Mouse (Mus musculus) lung, embryonic 15.5 days (tissue): ENCODE data around the gene Tcte2. TPM values are rescaled to one million over a fixed set of nuclear protein-coding genes. Genes with fewer than 3 reads are reported as not detected.
"Not testable (repeated sequence)": the region's sequence is repeated elsewhere in the genome, so short reads cannot be mapped to it uniquely, and the experiment has no call there.

ENCODE experiments used
- ATAC-seq: fragments of 200-750 bp; cut with Nextera tagmentation; 2 replicates; pipeline ENCODE4 v1.8.0; 2017; ENCODE audit warnings: moderate number of reproducible peaks, borderline replicate concordance; ENCODE audit not compliant: low FRiP score, low TSS enrichment; ENCODE audit errors: extremely low read depth
- H3K27ac ChIP-seq: fragments of 300-500 bp; sonication (generic); 2 replicates; pipeline ENCODE4 v1.5.1; 2015; ENCODE audit warnings: moderate library complexity, mild to moderate bottlenecking, inconsistent platforms
- H3K27me3 ChIP-seq: fragments of 300-500 bp; sonication (generic); 2 replicates; pipeline ENCODE4 v1.6.1; 2015; ENCODE audit warnings: inconsistent platforms
- H3K36me3 ChIP-seq: fragments of 300-500 bp; sonication (generic); 2 replicates; pipeline ENCODE4 v1.6.1; 2015; ENCODE audit warnings: inconsistent platforms
- H3K4me1 ChIP-seq: fragments of 300-500 bp; sonication (generic); 2 replicates; pipeline ENCODE4 v1.6.1; 2015; ENCODE audit warnings: inconsistent platforms
- H3K4me2 ChIP-seq: fragments of 300-500 bp; sonication (generic); 2 replicates; pipeline ENCODE4 v1.6.1; 2015; ENCODE audit warnings: inconsistent platforms, mild to moderate bottlenecking, moderate library complexity
- H3K4me3 ChIP-seq: fragments of 300-500 bp; sonication (generic); 2 replicates; pipeline ENCODE4 v1.5.1; 2015; ENCODE audit warnings: mild to moderate bottlenecking, inconsistent platforms
- H3K9ac ChIP-seq: fragments of 300-500 bp; sonication (generic); 2 replicates; pipeline ENCODE4 v1.6.1; 2015; ENCODE audit warnings: inconsistent platforms
- H3K9me3 ChIP-seq: fragments of 300-500 bp; sonication (generic); 2 replicates; pipeline ENCODE4 v1.6.1; 2016; ENCODE audit warnings: inconsistent platforms
- WGBS: fragments of 180-500 bp; shearing (Covaris S2); methylation state at CpG from one replicate; pipeline ENCODE4 v1.1.7; 2015; 5-methylcytosine and 5-hydroxymethylcytosine counted together
- polyA plus RNA-seq: library from polyadenylated mRNA; unstranded; fragments of >200 nt; fragmentation: Nextera tagmentation; extraction: Ambion mirVana; gene quantifications from 2 replicates; pipeline ENCODE4 v1.2.1, GENCODE M21; 2015

The Tcte2 gene
- polyA plus RNA-seq, 1 experiment from 2014 or later: 5.1 TPM

DNA sequence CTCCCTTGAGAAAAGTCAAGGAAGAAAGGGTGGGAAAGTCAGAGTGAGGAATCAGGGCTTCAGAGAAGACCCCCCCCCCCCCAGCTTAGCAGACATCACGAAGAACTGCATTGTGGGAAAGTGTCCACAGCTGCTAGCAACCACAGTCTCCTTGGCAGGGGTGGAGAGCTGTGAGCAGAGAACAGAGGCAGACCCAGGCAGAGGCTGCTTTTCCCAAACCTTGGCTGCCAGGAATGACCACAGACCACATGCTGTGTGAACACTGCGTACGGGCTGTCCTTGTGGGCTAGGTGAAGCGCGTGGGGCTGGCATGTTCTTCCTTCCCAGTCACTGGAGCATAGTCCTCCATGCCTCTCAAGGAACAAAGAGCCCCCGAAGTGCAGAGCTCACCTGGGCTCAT is 81.9 kb downstream of the Tcte2 start:
- ATAC-seq: no peak
- H3K9ac ChIP-seq: no peak overlapping the region

DNA sequence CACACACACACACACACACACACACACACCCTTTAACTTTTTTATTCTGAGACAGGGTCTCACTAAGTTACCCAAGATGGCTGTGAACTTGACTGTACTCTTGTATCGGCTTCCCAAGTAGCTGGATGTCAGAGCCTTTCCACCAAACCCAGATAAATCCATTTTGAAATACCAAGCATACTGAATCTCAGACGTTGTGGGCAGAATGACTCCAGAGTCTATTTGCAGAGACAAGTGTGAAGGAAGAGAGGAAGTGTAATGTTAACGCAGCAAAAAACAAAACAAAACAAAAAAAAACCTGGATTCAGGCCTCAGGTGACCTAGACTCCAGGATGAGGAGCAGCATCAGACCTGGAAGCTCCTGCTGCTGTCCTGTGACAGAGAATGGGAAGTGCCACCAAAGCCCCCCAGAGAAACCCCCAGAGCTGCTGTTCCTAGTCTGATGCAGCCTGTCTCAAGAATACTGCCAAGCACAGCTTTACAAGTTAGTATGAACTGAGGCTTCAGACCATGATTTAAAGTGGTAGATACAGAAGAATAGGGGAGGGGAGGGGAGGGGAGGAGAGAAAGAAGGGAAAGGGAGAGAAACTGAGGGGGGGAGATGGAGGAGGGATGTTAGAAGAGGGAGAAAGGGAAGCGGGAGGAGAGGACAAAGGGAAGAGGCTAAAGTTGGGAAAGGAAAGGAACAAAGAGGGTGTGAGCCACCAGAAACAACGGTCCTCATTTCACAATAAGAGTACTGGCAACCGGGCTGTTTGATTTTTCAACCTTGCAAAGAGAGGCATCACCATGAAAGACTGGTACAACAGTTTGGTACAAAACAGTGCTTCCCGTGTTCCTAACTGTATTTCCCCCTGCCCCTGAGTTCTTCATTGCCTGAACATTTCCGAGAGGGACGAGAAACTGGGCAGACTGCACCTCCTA is 84.1 kb downstream of the Tcte2 start:
- no peak overlapping the region for H3K4me3 ChIP-seq
- H3K9ac ChIP-seq: 0 out of 2 replicates have a peak overlapping the region, but pooled peaks have one; percentile 4
- no peaks in the 10 kb centered on the region for H3K9me3 ChIP-seq
- peak overlapping the region; percentile 30; the same call in 1 of the 2 replicates for H3K4me2 ChIP-seq
- WGBS: 24% methylated on average over 9 of the region's 9 CpGs
- H3K4me1 ChIP-seq: peaks cover 27% of the 10 kb centered on the region
- H3K27me3 ChIP-seq: no peaks in the 10 kb centered on the region
- H3K27ac ChIP-seq: peak overlapping the region; percentile 37
- no peak; the same call in 1 of the 2 replicates for ATAC-seq
- no peaks in the 10 kb centered on the region for H3K36me3 ChIP-seq

More for the DNA sequence above, 81.9 kb downstream of the Tcte2 start:
- H3K4me2 ChIP-seq: no peak overlapping the region
- no peaks in the 10 kb centered on the region for H3K27me3 ChIP-seq
- WGBS: 89% methylated on average over 6 of the region's 6 CpGs
- H3K36me3 ChIP-seq: no peaks in the 10 kb centered on the region
- no peak overlapping the region for H3K27ac ChIP-seq
- H3K9me3 ChIP-seq: no peaks in the 10 kb centered on the region
- peaks cover 43% of the 10 kb centered on the region for H3K4me1 ChIP-seq
- H3K4me3 ChIP-seq: no peak overlapping the region

DNA sequence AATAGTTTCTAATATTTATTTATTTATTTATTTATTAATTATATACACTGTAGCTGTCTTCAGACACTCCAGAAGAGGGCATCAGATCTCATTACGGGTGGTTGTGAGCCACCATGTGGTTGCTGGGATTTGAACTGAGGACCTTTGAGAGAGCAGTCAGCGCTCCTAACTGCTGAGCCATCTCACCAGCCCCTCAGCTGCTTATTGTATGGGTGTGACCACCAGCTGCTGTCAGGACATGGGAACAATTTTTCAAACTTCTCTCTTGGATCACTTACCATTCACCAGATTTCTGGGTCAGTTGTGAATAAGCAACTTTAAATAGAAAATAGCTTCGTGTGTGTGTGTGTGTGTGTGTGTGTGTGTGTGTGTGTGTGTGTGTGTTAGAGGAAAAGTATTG is 85.5 kb downstream of the Tcte2 start:
- ATAC-seq, H3K4me3 ChIP-seq, H3K4me2 ChIP-seq, H3K36me3 ChIP-seq, H3K9ac ChIP-seq, H3K27ac ChIP-seq, H3K27me3 ChIP-seq, H3K9me3 ChIP-seq: not testable (repeated sequence)
- WGBS: 81% methylated on average over 3 of the region's 3 CpGs
- peaks cover 17% of the 10 kb centered on the region; the same call in 1 of the 2 replicates for H3K4me1 ChIP-seq

DNA sequence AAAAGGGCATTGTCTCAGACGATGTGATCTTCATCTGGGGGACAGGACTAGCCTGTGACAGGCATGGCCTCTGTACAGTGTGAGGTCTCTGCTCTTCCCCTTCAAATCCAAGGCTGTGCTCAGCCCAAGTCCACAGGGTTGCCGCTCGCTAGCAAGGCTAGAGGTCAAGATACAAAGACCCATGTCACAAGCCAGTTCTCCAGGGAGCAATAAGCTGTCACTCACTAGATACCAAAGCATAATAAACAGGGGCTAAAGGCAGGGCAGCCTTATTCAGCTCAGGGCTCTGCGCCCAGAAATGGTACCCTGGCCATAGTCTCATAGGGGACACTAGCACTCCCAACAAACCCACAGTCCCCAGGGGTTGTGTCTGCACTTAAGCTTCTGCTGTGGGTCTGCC is 86.0 kb downstream of the Tcte2 start:
- Histone ChIP-seq H3K4me3 (no peak overlapping the region), H3K9me3 (no peaks in the 10 kb centered on the region), H3K9ac (no peak overlapping the region), H3K4me2 (no peak overlapping the region), H3K4me1 (peaks cover 14% of the 10 kb centered on the region; the same call in 1 of the 2 replicates), H3K36me3 (no peaks in the 10 kb centered on the region), H3K27ac (no peak overlapping the region), H3K27me3 (no peaks in the 10 kb centered on the region)
- 70% methylated on average over 4 of the region's 4 CpGs for WGBS
- no peak for ATAC-seq

DNA sequence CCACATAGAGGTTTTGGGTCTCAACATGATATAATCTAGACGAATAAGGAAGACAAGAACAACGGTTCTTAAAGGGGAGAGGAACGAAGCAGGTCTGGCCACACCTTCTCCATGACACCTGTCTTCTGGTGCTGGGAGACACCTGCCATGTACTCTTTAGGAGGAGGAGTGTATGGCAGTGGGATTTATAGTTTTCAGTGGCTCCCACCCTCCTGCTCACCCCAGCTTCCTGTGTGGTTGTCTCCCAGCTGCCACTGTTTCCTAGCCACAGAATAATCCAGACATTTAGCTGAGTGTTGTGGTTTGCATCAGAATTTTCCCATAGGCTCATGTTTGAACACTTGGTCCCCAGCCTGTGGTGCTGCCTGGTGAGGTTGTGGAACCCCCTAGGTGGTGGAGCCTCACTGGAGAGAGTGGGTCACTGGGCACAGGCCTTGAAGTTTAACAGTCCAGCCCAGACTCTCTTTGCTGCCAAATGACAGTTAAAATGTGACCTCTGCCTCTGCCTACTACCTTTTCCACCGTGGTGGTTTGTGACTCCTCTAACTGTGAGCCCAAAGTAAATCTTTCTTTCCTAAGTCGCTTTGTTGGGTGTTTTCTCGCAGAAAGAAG is 86.8 kb downstream of the Tcte2 start:
- H3K4me3 ChIP-seq: no peak overlapping the region
- H3K4me1 ChIP-seq: peaks cover 19% of the 10 kb centered on the region
- H3K27ac ChIP-seq: no peak overlapping the region
- WGBS: 69% methylated on average over 6 of the region's 6 CpGs
- H3K9me3 ChIP-seq: no peaks in the 10 kb centered on the region
- no peak overlapping the region for H3K4me2 ChIP-seq
- no peak overlapping the region for H3K9ac ChIP-seq
- H3K36me3 ChIP-seq: no peaks in the 10 kb centered on the region
- ATAC-seq: no peak; the same call in 1 of the 2 replicates
- no peaks in the 10 kb centered on the region for H3K27me3 ChIP-seq

DNA sequence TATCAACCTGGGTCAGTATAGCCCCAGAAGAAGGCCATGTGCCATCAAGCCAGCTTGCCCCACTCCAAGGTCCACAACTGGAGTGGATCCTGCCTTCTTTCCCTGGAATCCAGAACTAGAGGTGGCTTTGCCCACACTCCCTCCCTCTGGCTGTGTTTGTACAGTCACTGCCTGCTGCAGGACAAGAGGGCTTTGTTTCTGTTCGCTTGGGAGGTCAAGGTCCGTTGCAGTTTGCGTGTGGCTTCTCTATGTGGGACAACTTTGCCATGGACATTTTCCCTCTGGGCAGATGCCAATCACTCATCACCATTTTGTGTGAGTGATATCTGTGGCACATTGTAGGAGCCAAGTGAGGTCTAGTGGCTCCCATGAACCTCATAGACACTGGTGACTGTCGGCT is 89.9 kb downstream of the Tcte2 start:
- H3K9me3 ChIP-seq: no peaks in the 10 kb centered on the region
- no peaks in the 10 kb centered on the region for H3K27me3 ChIP-seq
- H3K27ac ChIP-seq: no peak overlapping the region
- peaks cover 25% of the 10 kb centered on the region for H3K4me1 ChIP-seq
- H3K9ac ChIP-seq: no peak overlapping the region
- WGBS: 63% methylated on average over 4 of the region's 4 CpGs
- no peak overlapping the region for H3K4me3 ChIP-seq
- ATAC-seq: no peak
- no peak overlapping the region for H3K4me2 ChIP-seq
- no peaks in the 10 kb centered on the region for H3K36me3 ChIP-seq

DNA sequence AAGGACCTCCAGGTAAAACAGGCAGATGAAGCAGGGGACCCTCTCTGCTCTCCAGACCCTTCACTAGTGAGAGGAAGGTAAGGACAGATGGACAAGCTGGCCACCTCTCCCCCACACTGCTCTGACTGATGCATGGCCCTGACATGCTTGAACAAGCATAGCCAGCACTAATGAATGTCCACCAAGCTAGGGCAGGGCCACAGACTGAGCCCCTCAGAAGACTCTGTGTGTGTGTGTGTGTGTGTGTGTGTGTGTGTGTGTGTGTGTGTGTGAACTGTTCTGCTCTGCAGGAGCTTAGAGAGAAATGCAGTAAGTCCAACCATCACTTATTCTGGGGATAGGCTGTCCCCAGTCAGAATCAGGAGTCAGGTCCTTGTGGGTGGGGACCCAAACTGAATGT is 91.4 kb downstream of the Tcte2 start:
- Histone ChIP-seq H3K36me3 (no peaks in the 10 kb centered on the region), H3K27me3 (no peaks in the 10 kb centered on the region), H3K27ac (no peak overlapping the region), H3K4me3 (no peak overlapping the region), H3K4me2 (no peak overlapping the region), H3K4me1 (peaks cover 22% of the 10 kb centered on the region), H3K9me3 (no peaks in the 10 kb centered on the region), H3K9ac (no peak overlapping the region)
- ATAC-seq: no peak

DNA sequence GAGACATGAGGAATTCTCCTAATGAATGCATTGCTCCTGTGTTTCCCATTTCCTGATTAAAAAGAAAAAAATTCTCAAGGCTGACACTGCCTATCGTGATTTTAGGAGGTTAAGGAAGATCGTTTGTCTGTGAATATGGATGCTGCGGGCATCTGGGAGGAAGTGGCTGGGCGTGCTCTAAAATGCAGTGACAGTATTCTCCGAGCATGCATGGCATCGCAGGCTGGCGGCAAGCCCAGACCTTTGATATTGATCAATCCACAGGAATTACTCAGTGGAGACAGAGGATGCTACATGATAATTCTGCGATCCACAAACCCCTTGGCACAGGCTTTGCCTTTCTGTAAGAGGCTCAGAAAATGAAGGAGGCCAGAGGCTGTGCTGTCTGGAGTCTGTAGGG is 92.4 kb downstream of the Tcte2 start:
- Histone ChIP-seq H3K27ac (0 out of 2 replicates have a peak overlapping the region, but pooled peaks have one; percentile 18), H3K4me2 (no peak overlapping the region; the same call in 1 of the 2 replicates), H3K36me3 (no peaks in the 10 kb centered on the region), H3K27me3 (no peaks in the 10 kb centered on the region), H3K4me1 (peaks cover 22% of the 10 kb centered on the region), H3K9me3 (no peaks in the 10 kb centered on the region), H3K9ac (no peak overlapping the region), H3K4me3 (no peak overlapping the region)
- 22% methylated on average over 8 of the region's 8 CpGs for WGBS
- no peak for ATAC-seq

DNA sequence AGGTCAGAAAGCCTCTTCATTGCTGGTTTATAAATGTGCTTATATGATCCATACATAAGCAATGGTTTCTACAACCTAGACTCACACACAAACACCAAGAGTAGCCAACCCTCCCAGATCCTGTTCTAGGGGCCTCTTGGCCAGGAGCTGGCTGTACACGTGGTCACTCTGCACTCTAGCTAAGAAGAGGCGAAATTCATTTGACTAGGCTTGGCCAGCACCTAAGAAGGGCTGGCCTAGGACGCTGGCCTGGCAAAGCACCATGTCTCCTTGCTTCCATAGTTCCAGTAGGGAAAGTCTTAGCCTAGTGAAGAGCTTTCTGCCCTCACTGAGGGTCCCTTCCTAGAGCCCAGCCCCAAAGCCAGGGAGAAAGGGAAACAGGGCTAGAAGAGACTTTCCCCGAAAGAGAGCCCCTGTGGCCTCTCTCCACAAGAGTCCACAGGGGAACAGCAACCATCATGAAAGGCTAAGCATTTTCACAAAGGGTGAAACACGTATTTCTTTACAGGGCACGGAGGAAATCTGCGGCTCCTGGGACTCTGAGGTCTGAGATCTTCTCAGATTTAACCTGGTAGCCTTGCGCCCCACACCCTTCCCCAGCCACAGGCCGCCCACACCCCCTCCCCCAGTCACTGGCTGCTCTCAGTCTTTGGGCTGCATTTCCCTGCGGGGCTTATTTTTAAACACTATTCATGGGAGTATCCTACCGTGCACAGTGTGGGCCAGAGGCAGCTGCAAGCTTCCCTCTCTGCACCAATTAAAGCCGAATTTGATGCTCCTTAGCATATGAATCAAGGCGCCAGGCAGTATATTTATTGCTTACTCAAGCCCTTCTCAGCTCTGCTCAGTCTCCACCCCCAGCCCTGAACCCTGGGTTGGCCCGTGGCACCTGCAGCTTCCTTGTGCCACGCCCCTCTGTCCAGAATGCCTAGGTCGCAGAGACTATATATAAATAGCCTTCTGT is 93.3 kb downstream of the Tcte2 start:
- peaks cover 22% of the 10 kb centered on the region for H3K4me1 ChIP-seq
- no peaks in the 10 kb centered on the region for H3K9me3 ChIP-seq
- H3K27me3 ChIP-seq: no peaks in the 10 kb centered on the region
- H3K4me3 ChIP-seq: no peak overlapping the region
- 23% methylated on average over 16 of the region's 16 CpGs for whole genome bisulfite sequencing
- ATAC-seq: peak; percentile 20; the same call in 1 of the 2 replicates
- no peaks in the 10 kb centered on the region for H3K36me3 ChIP-seq
- H3K4me2 ChIP-seq: peak overlapping the region; percentile 2
- no peak overlapping the region for H3K9ac ChIP-seq
- H3K27ac ChIP-seq: peak overlapping the region; percentile 48; the same call in 1 of the 2 replicates

DNA sequence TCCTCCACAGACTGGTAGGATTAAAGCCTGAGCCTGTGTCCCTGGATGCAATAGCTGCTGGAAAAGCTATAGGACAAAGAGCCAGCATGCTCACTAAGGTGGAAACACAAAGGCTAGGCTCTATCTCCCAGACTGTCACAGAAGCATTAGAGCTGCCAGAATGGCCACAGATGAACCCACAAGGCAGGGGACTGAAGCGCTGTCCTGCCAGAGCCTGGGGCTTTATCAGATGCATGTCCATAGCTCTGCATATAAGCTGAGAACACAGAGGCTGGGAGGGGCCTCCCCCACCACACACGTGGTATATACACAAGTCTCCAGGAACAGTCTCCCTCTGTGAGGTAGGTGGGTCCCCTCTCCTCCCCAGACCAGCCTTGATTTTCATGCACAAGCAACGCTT is 94.6 kb downstream of the Tcte2 start:
- H3K27me3 ChIP-seq: no peaks in the 10 kb centered on the region
- no peak overlapping the region for H3K27ac ChIP-seq
- no peak overlapping the region for H3K4me3 ChIP-seq
- no peak overlapping the region for H3K9ac ChIP-seq
- no peaks in the 10 kb centered on the region for H3K36me3 ChIP-seq
- 59% methylated on average over 3 of the region's 3 CpGs for WGBS
- no peaks in the 10 kb centered on the region for H3K9me3 ChIP-seq
- ATAC-seq: no peak
- no peak overlapping the region for H3K4me2 ChIP-seq
- H3K4me1 ChIP-seq: peaks cover 22% of the 10 kb centered on the region

DNA sequence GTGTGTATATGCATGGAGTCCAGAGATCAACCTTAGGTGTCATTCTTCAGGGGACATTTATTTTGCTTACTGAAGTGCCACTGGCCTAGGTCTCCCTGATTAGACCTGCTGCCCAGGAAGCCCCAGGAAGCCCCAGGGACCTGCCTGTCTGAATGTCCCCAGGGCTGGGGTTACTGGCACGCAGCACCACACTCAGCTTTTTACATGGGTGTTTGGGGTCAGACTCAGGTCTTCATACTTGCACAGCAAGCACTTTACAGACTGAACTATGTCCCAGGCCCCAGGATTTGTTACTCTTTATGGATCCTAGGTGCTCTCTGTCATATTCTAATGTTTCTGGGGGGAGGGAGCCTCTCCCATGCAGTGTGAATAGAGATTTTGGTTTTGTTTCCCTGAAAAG is 95.9 kb downstream of the Tcte2 start:
- no peak overlapping the region for H3K4me3 ChIP-seq
- H3K36me3 ChIP-seq: no peaks in the 10 kb centered on the region
- no peak overlapping the region for H3K9ac ChIP-seq
- H3K27ac ChIP-seq: no peak overlapping the region
- WGBS: 75% methylated on average over 1 of the region's 1 CpGs
- H3K9me3 ChIP-seq: no peaks in the 10 kb centered on the region
- no peak for ATAC-seq
- H3K4me2 ChIP-seq: no peak overlapping the region
- peaks cover 22% of the 10 kb centered on the region for H3K4me1 ChIP-seq
- no peaks in the 10 kb centered on the region for H3K27me3 ChIP-seq
